ENCODE assay signal across 18 mouse cellular contexts in genomic region chr15:14101757-14102156, GRCm38 (mm10).
DNase-seq lines count a peak whose midpoint lies in the region; ATAC-seq lines count a peak whose summit lies in the region.
"Had no signal": no experiment of that assay in that cellular context is flagged by ENCODE, and none has a peak within 500 bp of the region (broad histone marks: within the 10 kb centered on the region; RNA-seq: fewer than 3 reads in every experiment).

No protein-coding gene starts in this region.

- no peak for ATAC-seq in embryonic facial prominence, embryonic 11.5 days (replicated peaks; ENCODE audit: insufficient number of reproducible peaks, low FRiP score, low TSS enrichment, low read depth)
- ATAC-seq in neural tube, embryonic 14.5 days (ENCODE audit: low read depth), result peak; percentile 81
- no peak for ATAC-seq in inflammation-experienced regulatory T-cells, adult 6 months
- ATAC-seq: forebrain, embryonic 13.5 days; intestine, embryonic 15.5 days had no signal

- no peaks in the 10 kb centered on the region for H3K9me3 ChIP-seq in embryonic facial prominence, embryonic 11.5 days (replicated peaks; ENCODE audit: control insufficient read depth, low read length)
- H3K9me3 ChIP-seq in embryonic facial prominence, embryonic 10.5 days, result no peaks in the 10 kb centered on the region
- no peaks in the 10 kb centered on the region for H3K9me3 ChIP-seq in neural tube, embryonic 14.5 days (ENCODE audit: control insufficient read depth, low read length)
- H3K9me3 ChIP-seq: forebrain, embryonic 13.5 days; hindbrain, embryonic 10.5 days; hindbrain, embryonic 15.5 days; intestine, embryonic 15.5 days had no signal

- no peak overlapping the region for H3K9ac ChIP-seq in embryonic facial prominence, embryonic 11.5 days (replicated peaks; ENCODE audit: low read length)
- no peak overlapping the region for H3K9ac ChIP-seq in neural tube, embryonic 14.5 days (replicated peaks; ENCODE audit: low read depth, low read length)
- H3K9ac ChIP-seq: forebrain, embryonic 13.5 days; heart, embryonic 12.5 days; hindbrain, embryonic 15.5 days; intestine, embryonic 15.5 days had no signal

- no peaks in the 10 kb centered on the region for H3K36me3 ChIP-seq in embryonic facial prominence, embryonic 11.5 days (replicated peaks; ENCODE audit: control insufficient read depth, insufficient read depth, low read depth, low read length)
- no peaks in the 10 kb centered on the region for H3K36me3 ChIP-seq in embryonic facial prominence, embryonic 10.5 days (replicated peaks)
- no peaks in the 10 kb centered on the region for H3K36me3 ChIP-seq in neural tube, embryonic 14.5 days (ENCODE audit: control insufficient read depth, insufficient read depth, low read length)
- H3K36me3 ChIP-seq: heart, embryonic 12.5 days; hindbrain, embryonic 10.5 days; hindbrain, embryonic 15.5 days; intestine, embryonic 15.5 days had no signal

- DNase-seq in embryonic facial prominence, embryonic 11.5 days (ENCODE audit: low spot score), result peak; percentile 15
- no peak for DNase-seq in embryonic facial prominence, embryonic 10.5 days (ENCODE audit: low spot score)
- DNase-seq in neural tube, embryonic 10.5 days (ENCODE audit: extremely low spot score, low spot score), result no peak
- peak; percentile 16 for DNase-seq in mesoderm, embryonic 11.5 days (ENCODE audit: low read depth, low spot score)
- no peak for DNase-seq in spleen, adult 12 weeks (ENCODE audit: low spot score)
- DNase-seq: adrenal gland, postnatal 10 days; cerebellum, adult 11 months; cerebellum, adult 8-10 months; cerebellum, postnatal 14 days; gastrocnemius, postnatal 10 days; heart, adult 2 months had no signal

- no peak overlapping the region for H3K4me2 ChIP-seq in embryonic facial prominence, embryonic 11.5 days (ENCODE audit: low read depth, low read length)
- H3K4me2 ChIP-seq in neural tube, embryonic 14.5 days (ENCODE audit: low read depth, low read length), result no peak overlapping the region
- H3K4me2 ChIP-seq: forebrain, embryonic 13.5 days; heart, embryonic 12.5 days; hindbrain, embryonic 15.5 days; intestine, embryonic 15.5 days had no signal

- no peaks in the 10 kb centered on the region for H3K27me3 ChIP-seq in embryonic facial prominence, embryonic 11.5 days (ENCODE audit: control insufficient read depth, insufficient read depth, low read length)
- no peaks in the 10 kb centered on the region for H3K27me3 ChIP-seq in embryonic facial prominence, embryonic 10.5 days (replicated peaks; ENCODE audit: low read depth, poor library complexity, severe bottlenecking)
- no peaks in the 10 kb centered on the region for H3K27me3 ChIP-seq in neural tube, embryonic 14.5 days (ENCODE audit: control insufficient read depth, insufficient read depth, low read length)
- H3K27me3 ChIP-seq: forebrain, embryonic 13.5 days; heart, embryonic 12.5 days; hindbrain, embryonic 15.5 days; intestine, embryonic 15.5 days had no signal

- H3K27ac ChIP-seq in embryonic facial prominence, embryonic 11.5 days (replicated peaks; ENCODE audit: low read depth, low read length), result no peak overlapping the region
- H3K27ac ChIP-seq in embryonic facial prominence, embryonic 10.5 days (replicated peaks), result no peak overlapping the region
- no peak overlapping the region for H3K27ac ChIP-seq in neural tube, embryonic 14.5 days (ENCODE audit: low read depth, low read length)
- H3K27ac ChIP-seq: forebrain, embryonic 13.5 days; heart, adult 2 months; hindbrain, embryonic 10.5 days; hindbrain, embryonic 15.5 days; intestine, embryonic 15.5 days had no signal

- no peaks in the 10 kb centered on the region for H3K4me1 ChIP-seq in embryonic facial prominence, embryonic 11.5 days (ENCODE audit: control insufficient read depth, insufficient read depth, low read length)
- H3K4me1 ChIP-seq in embryonic facial prominence, embryonic 10.5 days, result no peaks in the 10 kb centered on the region
- no peaks in the 10 kb centered on the region for H3K4me1 ChIP-seq in neural tube, embryonic 14.5 days (ENCODE audit: control insufficient read depth, insufficient read depth, low read length)
- H3K4me1 ChIP-seq: forebrain, embryonic 13.5 days; heart, embryonic 12.5 days; hindbrain, embryonic 10.5 days; hindbrain, embryonic 15.5 days; intestine, embryonic 15.5 days had no signal

- no peak overlapping the region for H3K4me3 ChIP-seq in embryonic facial prominence, embryonic 11.5 days (ENCODE audit: low read depth, low read length)
- H3K4me3 ChIP-seq in embryonic facial prominence, embryonic 10.5 days, result no peak overlapping the region
- H3K4me3 ChIP-seq in neural tube, embryonic 14.5 days (ENCODE audit: low read depth, low read length), result no peak overlapping the region
- H3K4me3 ChIP-seq: forebrain, embryonic 13.5 days; heart, adult 2 months; heart, embryonic 12.5 days; hindbrain, embryonic 10.5 days; hindbrain, embryonic 15.5 days; intestine, embryonic 15.5 days had no signal

- WGBS in embryonic facial prominence, embryonic 11.5 days, result 20% methylated on average over 1 of the region's 1 CpGs
- 36% methylated on average over 1 of the region's 1 CpGs for WGBS in embryonic facial prominence, embryonic 10.5 days
- 6% methylated on average over 1 of the region's 1 CpGs for WGBS in neural tube, embryonic 14.5 days

Comparison
In these comparisons a context has a peak if more than half of its experiments do, and no peak if none do; other contexts are left out.
1. DNase-seq: peak in embryonic facial prominence, embryonic 11.5 days (single experiment) and mesoderm, embryonic 11.5 days (single experiment); none in embryonic facial prominence, embryonic 10.5 days (single experiment), neural tube, embryonic 10.5 days (single experiment) and spleen, adult 12 weeks (single experiment).